Mouse (Mus musculus) ovary, postnatal 10 days (tissue): ENCODE data around the gene Ube2v1.

Experiments
- DNase-seq: peaks from one replicate; pipeline ENCODE4 v3.0.0; 2022; ENCODE audit warnings: low spot score

The Ube2v1 gene

GRCm38 (mm10) chr2:167562101-167562500 is 69.8 kb downstream of the Ube2v1 start:
- DNase-seq: no peak

- DNase-seq: no peak
Observed at GRCm38 (mm10) chr2:167559413-167559812, 72.5 kb downstream of the Ube2v1 start.
